Mouse (Mus musculus): ENCODE results near the gene Fancg.

Fancg gene

GRCm38 (mm10) chr4:43010161-43011038 lies at the start of gene Fancg:
Fancg (minus strand) TSS chr4:43010506.
- peak; percentile 74 for DNase-seq (ENCODE audit: low read depth, low spot score)

- DNase-seq (ENCODE audit: low read depth, low spot score), result no peak
Measured at GRCm38 (mm10) chr4:43059697-43060096, 49.4 kb upstream of the Fancg start.

GRCm38 (mm10) chr4:43058753-43059654 lies 48.7 kb upstream of the Fancg start, which contains the start of gene Unc13b:
Unc13b (plus strand) TSS chr4:43058953.
- DNase-seq (ENCODE audit: low read depth, low spot score), result peak; percentile 84

GRCm38 (mm10) chr4:43058392-43058752 lies 48.1 kb upstream of the Fancg start:
- DNase-seq (ENCODE audit: low read depth, low spot score), result no peak

- no peak for DNase-seq (ENCODE audit: low read depth, low spot score)
Measured at GRCm38 (mm10) chr4:43057654-43058053, 47.3 kb upstream of the Fancg start.

- peak; percentile 46 for DNase-seq (ENCODE audit: low read depth, low spot score)
Measured at GRCm38 (mm10) chr4:43052627-43053026, 42.3 kb upstream of the Fancg start.

- peak; percentile 73 for DNase-seq (ENCODE audit: low read depth, low spot score)
Measured at GRCm38 (mm10) chr4:43047231-43047630, 36.9 kb upstream of the Fancg start.

- no peak for DNase-seq (ENCODE audit: low read depth, low spot score)
Measured at GRCm38 (mm10) chr4:43046607-43047006, 36.3 kb upstream of the Fancg start.

- peak; percentile 98 for DNase-seq (ENCODE audit: low read depth, low spot score)
Measured at GRCm38 (mm10) chr4:43045659-43046302, 35.5 kb upstream of the Fancg start, which contains the start of gene Fam214b. Fam214b (minus strand) TSS chr4:43046220.

- DNase-seq (ENCODE audit: low read depth, low spot score), result no peak
Measured at GRCm38 (mm10) chr4:43045285-43045658, 35.0 kb upstream of the Fancg start.

GRCm38 (mm10) chr4:43044673-43045072 lies 34.4 kb upstream of the Fancg start:
- no peak for DNase-seq (ENCODE audit: low read depth, low spot score)

GRCm38 (mm10) chr4:43043644-43044357 lies 33.5 kb upstream of the Fancg start:
- peak; percentile 44 for DNase-seq (ENCODE audit: low read depth, low spot score)

- DNase-seq (ENCODE audit: low read depth, low spot score), result no peak
Measured at GRCm38 (mm10) chr4:43040881-43041547, 30.7 kb upstream of the Fancg start.

GRCm38 (mm10) chr4:43040114-43040572 lies 29.8 kb upstream of the Fancg start:
- DNase-seq (ENCODE audit: low read depth, low spot score), result peak; percentile 93

- no peak for DNase-seq (ENCODE audit: low read depth, low spot score)
Measured at GRCm38 (mm10) chr4:43039609-43040008, 29.3 kb upstream of the Fancg start.

GRCm38 (mm10) chr4:43038567-43039495 lies 28.5 kb upstream of the Fancg start:
- DNase-seq (ENCODE audit: low read depth, low spot score), result no peak

- no peak for DNase-seq (ENCODE audit: low read depth, low spot score)
Measured at GRCm38 (mm10) chr4:43037860-43038566, 27.7 kb upstream of the Fancg start.

- no peak for DNase-seq (ENCODE audit: low read depth, low spot score)
Measured at GRCm38 (mm10) chr4:43036356-43036755, 26.1 kb upstream of the Fancg start.

- no peak for DNase-seq (ENCODE audit: low read depth, low spot score)
Measured at GRCm38 (mm10) chr4:43035851-43036250, 25.5 kb upstream of the Fancg start.
